Mouse (Mus musculus) layer of hippocampus, adult 18-20 months (tissue): ENCODE measurements around the gene Gm21974. TPM values are rescaled to one million over a fixed set of nuclear protein-coding genes. Genes with fewer than 3 reads are reported as not detected.
"Not testable (repeated sequence)": the region's sequence is repeated elsewhere in the genome, so short reads cannot be mapped to it uniquely, and the experiment has no call there.

Experiments used
- DNase-seq, 2 experiments: peaks; one replicate each; pipeline ENCODE4 v3.0.0; 2022; ENCODE audit warnings: low spot score in 2 of 2
- long read RNA-seq: library from polyadenylated mRNA; stranded (forward); transcript quantifications from one replicate; pipeline ENCODE4 v2.0.0, GENCODE M21; 2021
- total RNA-seq, 2 experiments: library from RNA; stranded (reverse); gene quantifications; 2 replicates each; pipeline ENCODE4 v1.2.3; 2021

Gm21974 gene
- not detected for total RNA-seq
- long read RNA-seq, partial matches to known transcripts = 1 of 1 reads
- long read RNA-seq, other reads (novel, unspliced or antisense) = 0 of 1 reads

GRCm38 (mm10) chr7:127895442-127895841 is at the start of gene Gm21974, which contains the start of gene Vkorc1:
Gene Gm21974, minus strand, starts transcription at chr7:127895454.
Gene Vkorc1, minus strand, starts transcription at chr7:127895617.
- DNase-seq = peak; percentile 94 to 98

DNA sequence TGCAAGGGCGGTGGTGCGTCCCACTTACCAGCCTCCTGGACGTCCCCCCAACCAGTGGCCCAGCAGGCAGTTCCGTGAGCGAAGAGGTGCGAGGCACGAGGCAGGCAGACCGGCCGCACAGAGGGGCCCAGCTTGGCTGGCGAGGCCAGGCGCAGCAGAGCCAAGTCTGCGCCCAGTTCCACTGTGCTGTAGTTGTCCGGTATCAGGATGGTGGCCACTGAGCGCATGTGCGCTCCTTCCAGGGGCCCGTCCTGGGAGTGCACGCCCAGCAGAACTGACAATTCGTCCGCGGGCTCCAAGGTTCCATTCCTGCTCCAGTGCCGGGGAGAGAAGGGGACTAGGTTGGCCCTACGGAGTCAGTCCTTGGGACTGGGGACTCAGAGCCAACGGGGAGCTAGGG is 49.4 kb upstream of the Gm21974 start:
- DNase-seq = no peak

GRCm38 (mm10) chr7:127942097-127942496 is 46.8 kb upstream of the Gm21974 start:
- DNase-seq = not testable (repeated sequence)

DNA sequence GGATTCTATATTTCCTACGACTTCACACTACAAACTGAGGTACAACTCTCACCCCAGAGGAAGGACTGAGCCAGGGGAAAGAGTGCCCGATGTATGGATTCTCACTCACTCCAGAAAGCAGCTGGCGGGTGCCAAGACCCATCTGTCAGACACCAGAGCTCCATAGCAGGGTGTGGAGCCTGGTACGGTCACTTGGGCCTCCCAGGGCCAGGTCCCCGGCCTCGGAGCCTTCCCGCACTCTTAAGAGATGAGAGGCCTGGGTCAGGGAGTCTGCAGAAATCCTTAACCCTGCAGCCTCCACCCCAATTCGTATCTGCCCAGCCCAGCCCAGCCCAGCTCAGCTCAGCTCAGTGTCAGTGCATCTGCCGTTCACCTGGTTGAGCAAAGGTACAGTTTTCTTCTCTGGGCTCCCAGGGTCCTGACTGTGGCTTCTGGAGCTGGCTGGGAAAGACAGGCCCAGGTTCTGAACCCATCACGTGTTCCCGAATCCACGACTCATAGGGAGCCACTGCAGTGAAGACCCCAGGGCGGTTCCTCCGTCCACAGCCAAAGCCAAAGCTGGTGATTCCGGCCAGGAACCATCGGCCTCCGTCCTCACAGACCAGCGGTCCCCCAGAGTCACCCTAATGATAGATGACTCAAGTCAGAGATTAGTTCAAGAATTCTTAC is 41.1 kb upstream of the Gm21974 start:
- no peak for DNase-seq

DNA sequence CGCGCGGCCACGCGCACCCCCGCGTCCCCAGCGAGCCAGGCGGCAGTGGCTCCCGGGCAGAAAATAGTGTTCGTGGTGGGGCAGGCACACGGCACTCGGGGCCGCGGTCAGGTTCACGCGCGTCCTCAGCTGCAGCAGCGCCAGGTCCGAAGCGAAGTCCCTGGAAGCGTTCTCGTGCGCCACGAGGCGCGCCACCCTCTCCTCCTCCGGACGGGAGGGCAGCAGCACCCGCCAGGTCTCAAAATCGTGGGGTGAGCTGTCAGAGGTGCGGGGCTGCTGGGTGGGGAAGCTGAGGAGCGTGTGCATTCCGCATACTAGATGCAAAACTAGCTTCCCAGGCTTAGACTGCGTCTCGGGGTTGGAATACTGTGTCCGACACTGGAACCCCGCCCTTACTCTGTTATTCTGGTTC is 40.5 kb upstream of the Gm21974 start:
- no peak for DNase-seq

- DNase-seq = peak; percentile 93 to 96
Observed at GRCm38 (mm10) chr7:127935028-127935722, 39.9 kb upstream of the Gm21974 start.

GRCm38 (mm10) chr7:127934075-127934474 is 38.8 kb upstream of the Gm21974 start:
- DNase-seq = no peak

DNA sequence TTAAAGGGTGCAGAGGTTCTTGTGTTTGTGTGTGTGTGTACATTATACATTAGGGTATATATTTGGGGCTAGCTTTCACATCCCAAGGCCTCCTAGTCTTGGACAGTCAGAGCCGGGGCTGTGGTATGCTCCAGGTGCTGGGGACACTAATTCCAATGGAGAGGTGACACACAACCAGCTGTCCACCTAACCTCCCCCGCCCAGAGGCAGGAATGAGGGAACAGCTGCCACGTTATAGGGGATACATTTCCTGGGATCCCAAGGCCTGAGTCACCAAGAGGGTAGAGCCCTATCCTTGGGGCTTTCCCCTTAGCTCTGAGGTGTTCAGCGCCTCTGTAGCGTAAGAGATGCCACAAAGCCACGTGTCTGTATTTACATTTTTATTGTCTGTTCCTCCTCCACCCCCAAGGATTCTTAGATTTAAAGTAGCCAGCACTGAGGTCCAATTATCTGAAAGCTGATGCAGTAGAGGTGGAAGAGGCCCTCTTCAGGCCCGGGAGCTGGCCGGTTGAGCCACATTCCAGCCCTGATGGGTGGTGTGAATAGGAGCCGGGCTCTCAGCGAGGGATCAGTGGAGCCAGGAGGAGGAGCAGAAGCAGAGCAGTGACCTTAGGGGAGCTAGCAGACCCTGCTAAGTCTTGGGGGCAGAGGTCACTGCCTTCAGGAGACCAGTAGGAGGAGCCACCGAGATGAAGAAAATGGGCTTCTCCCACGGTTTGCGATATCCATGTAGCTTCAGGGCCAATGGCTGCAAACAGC is 37.2 kb upstream of the Gm21974 start:
- DNase-seq = no peak

DNA sequence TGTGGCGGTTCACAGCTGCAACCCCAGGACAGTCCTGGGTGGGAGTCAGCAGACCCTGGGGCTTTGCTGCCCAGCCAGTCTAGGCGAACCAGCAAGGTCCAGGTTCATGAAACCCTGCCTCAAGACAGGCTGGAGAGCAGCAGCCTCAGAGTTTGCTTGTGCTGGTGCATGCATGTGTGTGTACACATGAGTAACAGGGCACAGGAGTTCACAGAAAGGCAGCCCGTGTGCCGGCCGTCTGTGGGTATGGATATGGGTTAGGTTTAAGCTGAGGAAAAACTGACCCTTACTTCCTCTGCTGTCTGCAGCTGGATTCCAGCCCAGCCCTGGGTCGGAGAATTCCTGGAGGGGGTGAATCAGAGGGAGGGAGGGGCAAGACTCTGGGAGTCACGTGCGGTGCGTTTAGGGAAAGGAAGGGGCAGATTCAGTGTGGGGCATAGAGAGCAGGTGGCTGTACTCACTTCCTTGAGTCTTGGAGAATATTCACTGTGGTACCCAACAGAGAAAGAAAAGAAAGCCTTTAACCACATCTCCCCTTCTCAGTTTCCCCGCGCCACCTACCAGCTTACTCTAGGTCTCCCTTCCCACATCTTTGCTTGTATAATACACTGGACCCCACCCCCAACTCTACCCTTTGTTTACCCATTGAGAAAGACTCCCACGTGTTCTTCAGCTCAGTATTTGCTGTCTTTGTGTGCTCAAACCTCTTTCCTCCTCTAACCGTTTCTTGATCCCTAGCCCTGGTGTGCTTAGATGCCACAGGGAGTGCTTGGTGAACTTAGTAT is 36.3 kb upstream of the Gm21974 start:
- DNase-seq = no peak

DNA sequence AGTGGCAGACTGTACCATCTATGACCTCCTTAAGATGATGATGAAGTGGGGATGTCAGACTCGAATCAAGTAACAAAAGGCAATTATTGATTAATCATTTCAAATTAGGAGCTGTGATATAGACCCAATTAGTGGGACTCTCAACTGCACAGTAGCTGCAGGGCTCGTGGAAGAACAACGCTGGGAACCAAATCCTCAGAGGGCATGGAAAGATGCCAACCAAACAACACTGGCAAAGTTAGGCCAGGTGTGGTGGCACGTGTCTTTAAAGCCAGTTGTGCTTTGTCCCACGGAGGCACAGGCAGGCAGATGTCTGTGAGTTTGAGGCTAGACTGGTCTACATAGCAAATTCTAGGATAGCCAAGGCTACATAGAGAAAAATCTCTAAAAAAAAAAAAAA is 35.4 kb upstream of the Gm21974 start:
- DNase-seq = no peak

DNA sequence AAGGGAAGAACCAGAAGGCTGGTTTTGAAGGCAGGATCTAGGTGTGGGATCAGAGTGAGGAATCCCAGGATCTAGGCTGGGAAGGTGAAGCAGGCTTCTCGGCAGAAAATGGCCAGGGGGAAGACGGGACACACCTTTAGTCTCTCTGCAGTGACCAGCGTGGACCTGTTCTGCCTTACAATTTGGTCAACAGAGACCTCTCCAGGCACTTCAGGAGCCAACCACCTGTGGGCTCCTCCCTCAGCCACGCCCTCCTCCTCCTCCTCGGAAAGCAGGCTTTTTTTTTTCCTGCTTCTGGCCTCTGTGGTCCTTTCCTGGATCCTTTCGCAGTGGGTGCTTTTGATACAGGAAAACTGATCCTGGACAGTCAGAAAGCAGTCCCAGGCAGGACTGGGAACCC is 34.7 kb upstream of the Gm21974 start, which contains the start of gene Prss8:
TSS of gene Prss8 (minus strand) at position 182 of the 400 bp plus-strand sequence.
- DNase-seq = no peak

DNA sequence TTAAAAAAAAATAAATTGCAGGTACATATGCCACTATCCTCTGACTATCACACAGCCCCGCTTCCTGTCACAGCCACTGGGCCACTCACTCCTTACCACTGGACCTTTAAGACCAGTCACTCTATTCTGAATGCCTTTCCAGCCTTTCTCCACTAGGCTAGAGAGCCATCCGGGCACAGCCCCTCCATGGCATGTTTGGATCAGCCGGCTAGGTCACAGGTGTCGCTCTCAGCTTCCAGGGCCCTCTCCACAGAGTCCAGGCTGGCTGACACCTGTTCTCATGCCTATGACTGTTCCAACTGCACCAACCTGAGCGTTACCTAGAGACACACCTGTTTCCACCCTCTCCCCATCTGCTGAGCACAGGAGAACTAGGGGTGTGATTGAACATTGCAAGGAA is 33.3 kb upstream of the Gm21974 start:
- DNase-seq = no peak

GRCm38 (mm10) chr7:127927726-127928125 is 32.5 kb upstream of the Gm21974 start:
- DNase-seq = no peak

DNA sequence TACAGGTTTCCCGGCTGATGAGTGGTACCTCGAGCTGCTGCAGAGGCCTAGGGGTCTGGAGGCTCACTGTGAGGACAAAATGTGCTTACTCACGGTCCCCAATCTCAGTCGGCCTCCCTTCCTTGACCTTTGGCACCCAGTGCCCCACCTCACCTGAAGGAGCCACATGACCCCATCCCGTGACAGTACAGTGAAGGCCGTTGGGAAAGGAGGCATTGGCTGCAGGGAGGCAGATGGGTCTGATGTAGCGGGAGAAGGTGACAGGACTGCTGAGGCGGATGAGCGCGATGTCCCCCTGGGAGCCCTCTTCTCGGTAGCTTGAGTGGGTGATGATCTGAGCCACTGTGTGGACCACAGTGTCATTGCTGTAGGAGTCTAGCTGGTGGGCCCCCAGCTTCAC is 31.6 kb upstream of the Gm21974 start:
- no peak for DNase-seq

GRCm38 (mm10) chr7:127926066-127926465 is 30.8 kb upstream of the Gm21974 start:
- DNase-seq = no peak

- DNase-seq = no peak
Observed at GRCm38 (mm10) chr7:127925252-127925651, 30.0 kb upstream of the Gm21974 start.

GRCm38 (mm10) chr7:127923714-127924113 is 28.5 kb upstream of the Gm21974 start:
- DNase-seq = no peak

GRCm38 (mm10) chr7:127922451-127923275 is 27.4 kb upstream of the Gm21974 start:
- DNase-seq = peak; percentile 47 to 72

GRCm38 (mm10) chr7:127921516-127921915 is 26.3 kb upstream of the Gm21974 start:
- no peak for DNase-seq

- DNase-seq = no peak
Observed at GRCm38 (mm10) chr7:127919290-127919689, 24.0 kb upstream of the Gm21974 start.
